Mouse (Mus musculus) E14TG2a.4 (cell line): ENCODE measurements around the gene 2310009B15Rik.

Experiments used
- CTCF ChIP-seq: conservative IDR thresholded peaks from 2 replicates; pipeline ENCODE4 v1.5.1; 2014; ENCODE audit warnings: low read length
- NANOG ChIP-seq: IDR thresholded peaks from 2 replicates; pipeline ENCODE4 v1.6.1; 2014; ENCODE audit warnings: borderline replicate concordance, low read length, mixed read lengths
- POU5F1 ChIP-seq: IDR thresholded peaks from 2 replicates; pipeline ENCODE4 v1.6.1; 2014; ENCODE audit warnings: low read length, borderline replicate concordance

DNA sequence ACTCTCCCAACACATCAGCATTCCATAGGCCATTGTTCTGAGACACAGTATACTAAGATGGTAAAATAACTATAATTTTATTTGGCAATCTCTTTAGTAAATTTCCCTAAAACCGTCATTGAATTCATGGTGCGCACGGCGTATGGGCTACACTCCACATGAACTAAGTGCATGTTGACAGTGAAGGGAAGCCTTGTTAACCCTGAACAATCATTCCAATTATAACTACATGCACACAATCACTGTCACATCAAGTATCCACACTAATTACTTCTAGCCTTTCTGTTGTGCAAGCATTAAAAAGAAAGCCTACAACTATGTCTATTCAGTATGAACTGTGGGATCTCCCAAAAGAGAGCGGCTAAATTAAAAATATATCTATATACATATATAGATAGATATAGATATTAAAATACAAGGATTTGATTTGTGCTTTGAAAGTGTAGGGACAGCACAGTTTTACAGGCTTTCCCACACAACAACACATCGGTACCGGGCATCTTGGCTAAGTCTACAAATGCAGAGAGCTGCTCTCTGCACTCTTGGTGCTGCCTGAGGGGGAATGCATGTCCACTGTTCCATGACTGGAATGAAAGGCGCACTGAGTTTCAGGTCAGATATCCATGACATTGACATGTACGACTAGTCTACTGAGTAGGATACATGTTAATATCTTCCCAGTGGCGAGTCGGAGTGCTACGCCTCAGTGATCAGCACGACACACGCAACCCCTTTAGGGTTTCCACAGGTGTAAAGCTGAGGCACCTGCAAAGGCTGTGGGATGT, 21.0 kb upstream of the 2310009B15Rik start:
- no peak for TF ChIP-seq CTCF
- no peak for TF ChIP-seq NANOG
- no peak for TF ChIP-seq POU5F1
